Mouse (Mus musculus) stomach, embryonic 15.5 days (tissue): ENCODE data around the gene Gpr108. TPM values are rescaled to one million over a fixed set of nuclear protein-coding genes. Genes with fewer than 3 reads are reported as not detected.

Experiments used
- ATAC-seq: fragments of 200-750 bp; cut with Nextera tagmentation; 2 replicates; pipeline ENCODE4 v1.8.0; 2017; ENCODE audit warnings: low read depth, moderate number of reproducible peaks, moderate TSS enrichment; ENCODE audit not compliant: insufficient read depth, low FRiP score
- H3K27ac ChIP-seq: fragments of 300-500 bp; sonication (generic); 2 replicates; pipeline ENCODE4 v1.5.1; 2015; ENCODE audit warnings: mild to moderate bottlenecking, inconsistent platforms
- H3K27me3 ChIP-seq: fragments of 300-500 bp; sonication (generic); replicated peaks from 2 replicates; pipeline ENCODE4 v1.6.1; 2015; ENCODE audit warnings: inconsistent platforms
- H3K36me3 ChIP-seq: fragments of 300-500 bp; sonication (generic); 2 replicates; pipeline ENCODE4 v1.6.1; 2015; ENCODE audit warnings: inconsistent platforms
- H3K4me1 ChIP-seq: fragments of 300-500 bp; sonication (generic); 2 replicates; pipeline ENCODE4 v1.6.1; 2015; ENCODE audit warnings: inconsistent platforms
- H3K4me2 ChIP-seq: fragments of 300-500 bp; sonication (generic); 2 replicates; pipeline ENCODE4 v1.6.1; 2015; ENCODE audit warnings: mild to moderate bottlenecking, inconsistent platforms
- H3K4me3 ChIP-seq: fragments of 300-500 bp; sonication (generic); replicated peaks from 2 replicates; pipeline ENCODE4 v1.5.1; 2015; ENCODE audit warnings: inconsistent platforms
- H3K9ac ChIP-seq: fragments of 300-500 bp; sonication (generic); 2 replicates; pipeline ENCODE4 v1.6.1; 2015; ENCODE audit warnings: inconsistent platforms
- H3K9me3 ChIP-seq: fragments of 300-500 bp; sonication (generic); 2 replicates; pipeline ENCODE4 v1.6.1; 2016; ENCODE audit warnings: inconsistent platforms
- WGBS: fragments of 180-500 bp; shearing (Covaris S2); methylation state at CpG from one replicate; pipeline ENCODE4 v1.1.7; 2015; 5-methylcytosine and 5-hydroxymethylcytosine counted together
- polyA plus RNA-seq: library from polyadenylated mRNA; unstranded; fragments of >200 nt; fragmentation: Nextera tagmentation; extraction: Ambion mirVana; gene quantifications from 2 replicates; pipeline ENCODE4 v1.2.1, GENCODE M21; 2015

The Gpr108 gene
- polyA plus RNA-seq, 1 experiment from 2014 or later = 41.4 TPM

- peaks cover 21% of the 10 kb centered on the region for H3K4me1 ChIP-seq
- no peaks in the 10 kb centered on the region for H3K27me3 ChIP-seq
- WGBS = 2% methylated on average over 33 of the region's 33 CpGs
- H3K4me3 ChIP-seq = peak overlapping the region; percentile 87
- H3K9ac ChIP-seq = peak overlapping the region; percentile 60
- peak overlapping the region; percentile 91 for H3K4me2 ChIP-seq
- H3K9me3 ChIP-seq = no peaks in the 10 kb centered on the region
- peaks cover 18% of the 10 kb centered on the region; the same call in 1 of the 2 replicates for H3K36me3 ChIP-seq
- no peak for ATAC-seq
- H3K27ac ChIP-seq = peak overlapping the region; percentile 88
These were observed 2.4 kb upstream of the Gpr108 start for GRCm38 (mm10) chr17:57250461-57251160.

GRCm38 (mm10) chr17:57249186-57250181, 1.2 kb upstream of the Gpr108 start, which contains the start of gene Trip10:
Gene Trip10, plus strand, starts transcription at chr17:57249455.
- peak; percentile 32 for ATAC-seq
- peak within 1 kb of the TSS; percentile 91 for H3K4me2 ChIP-seq
- H3K9ac ChIP-seq = peak within 1 kb of the TSS; percentile 60
- H3K9me3 ChIP-seq = no peaks in the 10 kb centered on the region
- H3K4me3 ChIP-seq = peak within 1 kb of the TSS; percentile 87
- under 1% methylated on average over 52 of the region's 52 CpGs for WGBS
- no peaks in the 10 kb centered on the region for H3K27me3 ChIP-seq
- H3K27ac ChIP-seq = peak within 1 kb of the TSS; percentile 92
- 0 out of 2 replicates have a peak, but pooled peaks cover 14% of the 10 kb centered on the region for H3K36me3 ChIP-seq
- peaks cover 21% of the 10 kb centered on the region for H3K4me1 ChIP-seq

GRCm38 (mm10) chr17:57248771-57249170, 525 bp upstream of the Gpr108 start:
- H3K4me3 ChIP-seq = peak overlapping the region; percentile 87
- H3K9me3 ChIP-seq = no peaks in the 10 kb centered on the region
- H3K4me1 ChIP-seq = peaks cover 21% of the 10 kb centered on the region
- no peaks in the 10 kb centered on the region for H3K27me3 ChIP-seq
- H3K36me3 ChIP-seq = 0 out of 2 replicates have a peak, but pooled peaks cover 10% of the 10 kb centered on the region
- H3K27ac ChIP-seq = peak overlapping the region; percentile 92
- no peak for ATAC-seq
- WGBS = 9% methylated on average over 13 of the region's 13 CpGs
- peak overlapping the region; percentile 91 for H3K4me2 ChIP-seq
- H3K9ac ChIP-seq = no peak overlapping the region

- H3K4me3 ChIP-seq = peak overlapping the region; percentile 87
- peak; percentile 90 for ATAC-seq
These were observed 649 bp downstream of the Gpr108 start for GRCm38 (mm10) chr17:57247393-57248200.

GRCm38 (mm10) chr17:57246663-57247392, 1.4 kb downstream of the Gpr108 start:
- ATAC-seq = no peak
- Histone ChIP-seq H3K4me1 (peaks cover 21% of the 10 kb centered on the region), H3K36me3 (peaks cover 16% of the 10 kb centered on the region; the same call in 1 of the 2 replicates), H3K9me3 (no peaks in the 10 kb centered on the region), H3K27ac (peak overlapping the region; percentile 95), H3K27me3 (no peaks in the 10 kb centered on the region), H3K9ac (peak overlapping the region; percentile 67), H3K4me3 (peak overlapping the region; percentile 87), H3K4me2 (peak overlapping the region; percentile 77)
- 2% methylated on average over 18 of the region's 18 CpGs for WGBS

More at GRCm38 (mm10) chr17:57247393-57248200, 649 bp downstream of the Gpr108 start:
- under 1% methylated on average over 46 of the region's 46 CpGs for WGBS
- peak overlapping the region; percentile 67 for H3K9ac ChIP-seq
- peak overlapping the region; percentile 91 for H3K4me2 ChIP-seq
- H3K4me1 ChIP-seq = peaks cover 21% of the 10 kb centered on the region
- no peaks in the 10 kb centered on the region for H3K27me3 ChIP-seq
- H3K27ac ChIP-seq = peak overlapping the region; percentile 95
- H3K36me3 ChIP-seq = 0 out of 2 replicates have a peak, but pooled peaks cover 11% of the 10 kb centered on the region
- no peaks in the 10 kb centered on the region for H3K9me3 ChIP-seq

- H3K36me3 ChIP-seq = peaks cover 20% of the 10 kb centered on the region; the same call in 1 of the 2 replicates
- H3K4me1 ChIP-seq = peaks cover 14% of the 10 kb centered on the region
- no peak overlapping the region for H3K9ac ChIP-seq
- H3K27ac ChIP-seq = no peak overlapping the region
- ATAC-seq = no peak
- no peak overlapping the region for H3K4me2 ChIP-seq
- H3K4me3 ChIP-seq = no peak overlapping the region
- H3K27me3 ChIP-seq = no peaks in the 10 kb centered on the region
- no peaks in the 10 kb centered on the region for H3K9me3 ChIP-seq
- 90% methylated on average over 10 of the region's 10 CpGs for WGBS
These were observed 2.8 kb downstream of the Gpr108 start for GRCm38 (mm10) chr17:57245311-57245929.

- Histone ChIP-seq H3K9ac (no peak overlapping the region), H3K4me2 (no peak overlapping the region), H3K27ac (no peak overlapping the region), H3K9me3 (no peaks in the 10 kb centered on the region), H3K4me3 (no peak overlapping the region), H3K36me3 (peaks cover 20% of the 10 kb centered on the region; the same call in 1 of the 2 replicates), H3K4me1 (peaks cover 11% of the 10 kb centered on the region), H3K27me3 (no peaks in the 10 kb centered on the region)
- ATAC-seq = no peak
- 68% methylated on average over 10 of the region's 10 CpGs for WGBS
These were observed 4.4 kb downstream of the Gpr108 start for GRCm38 (mm10) chr17:57243650-57244370.

GRCm38 (mm10) chr17:57237181-57237580, 11.1 kb downstream of the Gpr108 start:
- H3K27me3 ChIP-seq = no peaks in the 10 kb centered on the region
- WGBS = 93% methylated on average over 9 of the region's 9 CpGs
- H3K27ac ChIP-seq = no peak overlapping the region
- H3K9me3 ChIP-seq = no peaks in the 10 kb centered on the region
- no peak overlapping the region for H3K9ac ChIP-seq
- no peak overlapping the region for H3K4me3 ChIP-seq
- peaks cover 26% of the 10 kb centered on the region for H3K36me3 ChIP-seq
- no peak for ATAC-seq
- H3K4me1 ChIP-seq = no peaks in the 10 kb centered on the region; the same call in 1 of the 2 replicates
- no peak overlapping the region for H3K4me2 ChIP-seq

- Histone ChIP-seq H3K4me3 (no peak overlapping the region), H3K4me2 (no peak overlapping the region), H3K9ac (no peak overlapping the region), H3K9me3 (no peaks in the 10 kb centered on the region), H3K27ac (no peak overlapping the region), H3K4me1 (no peaks in the 10 kb centered on the region; the same call in 1 of the 2 replicates), H3K27me3 (no peaks in the 10 kb centered on the region), H3K36me3 (peaks cover 18% of the 10 kb centered on the region)
- WGBS = 83% methylated on average over 5 of the region's 5 CpGs
- ATAC-seq = no peak
These were observed 12.4 kb downstream of the Gpr108 start for GRCm38 (mm10) chr17:57235803-57236202.
